Mouse (Mus musculus) ES-Bruce4 (cell line): ENCODE measurements around the gene Pfkm.
A peak's percentile ranks its signal among the peaks of the same experiment; 100 is the strongest.

Experiments
- CTCF ChIP-seq: IDR thresholded peaks from one replicate; pipeline ENCODE4 v1.8.1; 2011; ENCODE audit warnings: low read depth, low read length
- POLR2A ChIP-seq: IDR thresholded peaks from one replicate; pipeline ENCODE4 v1.8.1; 2011; ENCODE audit warnings: low read length; ENCODE audit not compliant: insufficient read depth

DNA sequence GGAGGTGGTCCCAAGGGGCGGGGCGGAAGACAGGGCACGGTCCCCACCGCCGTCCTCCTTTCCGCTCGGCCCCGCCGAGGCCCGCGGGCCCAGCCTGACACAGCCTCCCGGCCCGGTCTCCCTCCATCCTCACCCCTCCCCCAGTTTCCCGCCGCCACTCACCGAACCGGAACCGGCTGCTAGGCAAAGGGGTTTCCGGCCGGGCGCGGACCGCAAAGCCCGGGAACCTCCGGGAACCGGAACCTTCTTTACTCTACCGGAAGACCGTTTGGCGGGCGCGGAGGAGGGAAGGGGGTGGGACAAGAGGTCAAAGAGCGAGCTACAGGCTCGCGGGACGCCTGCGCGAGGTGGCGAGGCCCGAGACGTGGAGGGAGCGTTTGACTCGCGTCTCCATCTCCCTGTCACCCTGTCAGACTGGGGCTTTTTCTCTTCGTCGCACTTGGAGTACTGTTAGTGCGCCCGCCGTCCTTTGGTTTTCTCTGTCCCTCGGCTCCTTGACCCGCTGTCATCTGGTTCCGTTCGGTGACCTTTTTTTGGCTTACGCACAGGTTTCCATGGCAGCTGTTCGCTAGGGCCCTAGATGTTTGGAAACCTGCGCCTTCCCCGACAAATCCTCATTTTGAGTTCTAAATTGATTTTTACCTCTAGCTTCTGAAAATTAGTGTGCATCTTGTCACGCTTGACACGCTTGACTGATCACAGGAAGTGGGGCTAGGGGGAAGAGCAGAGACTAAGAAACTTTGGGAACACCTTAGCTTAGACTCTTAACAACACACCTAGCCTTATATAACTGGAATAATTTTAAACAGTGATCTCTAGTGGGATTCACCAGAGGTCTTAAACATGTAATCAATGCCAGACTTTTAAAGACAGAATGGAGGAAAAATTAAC lies 977 bp downstream of the Pfkm start, which contains the start of gene Senp1:
- no peak for TF ChIP-seq CTCF
- TF ChIP-seq POLR2A, result peak; percentile 18
